Mouse (Mus musculus) lung, embryonic 16.5 days (tissue): ENCODE measurements around the gene Auts2. TPM values are rescaled to one million over a fixed set of nuclear protein-coding genes. Genes with fewer than 3 reads are reported as not detected.

Experiments
- ATAC-seq: fragments of 200-750 bp; cut with Nextera tagmentation; 2 replicates; pipeline ENCODE4 v1.8.0; 2017; ENCODE audit warnings: low read depth, mild to moderate bottlenecking, moderate library complexity
- H3K27ac ChIP-seq: fragments of 300-500 bp; sonication (generic); 2 replicates; pipeline ENCODE4 v1.5.1; 2014; ENCODE audit warnings: mild to moderate bottlenecking, control low read depth, low read length
- H3K27me3 ChIP-seq: fragments of 300-500 bp; sonication (generic); 2 replicates; pipeline ENCODE4 v1.6.1; 2014; ENCODE audit warnings: low read depth, low read length, mixed read lengths; ENCODE audit not compliant: control insufficient read depth, insufficient read depth
- H3K36me3 ChIP-seq: fragments of 300-500 bp; sonication (generic); 2 replicates; pipeline ENCODE4 v1.6.1; 2014; ENCODE audit warnings: low read length; ENCODE audit not compliant: control insufficient read depth, insufficient read depth
- H3K4me1 ChIP-seq: fragments of 300-500 bp; sonication (generic); replicated peaks from 2 replicates; pipeline ENCODE4 v1.6.1; 2014; ENCODE audit warnings: low read length, mixed read lengths; ENCODE audit not compliant: control insufficient read depth, insufficient read depth
- H3K4me2 ChIP-seq: fragments of 300-500 bp; sonication (generic); 2 replicates; pipeline ENCODE4 v1.6.1; 2014; ENCODE audit warnings: low read depth, low read length, control low read depth
- H3K4me3 ChIP-seq: fragments of 300-500 bp; sonication (generic); 2 replicates; pipeline ENCODE4 v1.5.1; 2014; ENCODE audit warnings: mild to moderate bottlenecking, low read length, control low read depth
- H3K9ac ChIP-seq: fragments of 300-500 bp; sonication (generic); 2 replicates; pipeline ENCODE4 v1.6.1; 2014; ENCODE audit warnings: low read length, control low read depth
- H3K9me3 ChIP-seq: fragments of 300-500 bp; sonication (generic); 2 replicates; pipeline ENCODE4 v1.6.1; 2016; ENCODE audit warnings: low read length; ENCODE audit not compliant: control insufficient read depth
- WGBS: fragments of 180-500 bp; shearing (Covaris S2); extraction: QIAGEN DNeasy Blood & Tissue Kit; methylation state at CpG from one replicate; pipeline ENCODE4 v1.1.7; 2014; 5-methylcytosine and 5-hydroxymethylcytosine counted together
- polyA plus RNA-seq: library from polyadenylated mRNA; unstranded; fragments of >200 nt; fragmentation: Nextera tagmentation; extraction: Ambion mirVana; gene quantifications from 2 replicates; pipeline ENCODE4 v1.2.1, GENCODE M21; 2015

Gene Auts2
- polyA plus RNA-seq, 1 experiment from 2014 or later, result 12.3 TPM

- no peaks in the 10 kb centered on the region for H3K9me3 ChIP-seq
- no peaks in the 10 kb centered on the region for H3K4me1 ChIP-seq
- no peak overlapping the region for H3K4me3 ChIP-seq
- H3K36me3 ChIP-seq, result no peaks in the 10 kb centered on the region
- no peak overlapping the region for H3K4me2 ChIP-seq
- 54% methylated on average over 8 of the region's 8 CpGs for WGBS
- no peak for ATAC-seq
- H3K9ac ChIP-seq, result no peak overlapping the region
- no peak overlapping the region for H3K27ac ChIP-seq
- H3K27me3 ChIP-seq, result no peaks in the 10 kb centered on the region
These were observed 856.1 kb downstream of the Auts2 start for GRCm38 (mm10) chr5:131686956-131687618.

- 81% methylated on average over 12 of the region's 12 CpGs for WGBS
- H3K36me3 ChIP-seq, result no peaks in the 10 kb centered on the region
- no peak overlapping the region for H3K4me2 ChIP-seq
- no peak overlapping the region for H3K27ac ChIP-seq
- ATAC-seq, result no peak
- H3K9ac ChIP-seq, result no peak overlapping the region
- no peak overlapping the region for H3K4me3 ChIP-seq
- H3K4me1 ChIP-seq, result no peaks in the 10 kb centered on the region
- H3K27me3 ChIP-seq, result no peaks in the 10 kb centered on the region
- H3K9me3 ChIP-seq, result no peaks in the 10 kb centered on the region
These were observed 862.9 kb downstream of the Auts2 start for GRCm38 (mm10) chr5:131680127-131680845.

GRCm38 (mm10) chr5:131679523-131679922, 863.6 kb downstream of the Auts2 start:
- H3K4me1 ChIP-seq, result no peaks in the 10 kb centered on the region
- no peaks in the 10 kb centered on the region for H3K9me3 ChIP-seq
- no peaks in the 10 kb centered on the region for H3K36me3 ChIP-seq
- no peak for ATAC-seq
- no peaks in the 10 kb centered on the region for H3K27me3 ChIP-seq
- H3K4me2 ChIP-seq, result no peak overlapping the region
- no peak overlapping the region for H3K9ac ChIP-seq
- H3K4me3 ChIP-seq, result no peak overlapping the region
- 78% methylated on average over 1 of the region's 1 CpGs for WGBS
- H3K27ac ChIP-seq, result no peak overlapping the region

GRCm38 (mm10) chr5:131677518-131677917, 865.6 kb downstream of the Auts2 start:
- Histone ChIP-seq H3K27me3 (no peaks in the 10 kb centered on the region), H3K36me3 (no peaks in the 10 kb centered on the region), H3K4me1 (no peaks in the 10 kb centered on the region), H3K9me3 (no peaks in the 10 kb centered on the region), H3K9ac (no peak overlapping the region), H3K4me3 (no peak overlapping the region), H3K27ac (no peak overlapping the region), H3K4me2 (no peak overlapping the region)
- 90% methylated on average over 5 of the region's 5 CpGs for WGBS
- no peak for ATAC-seq

GRCm38 (mm10) chr5:131673696-131674095, 869.4 kb downstream of the Auts2 start:
- 80% methylated on average over 4 of the region's 4 CpGs for WGBS
- H3K4me1 ChIP-seq, result no peaks in the 10 kb centered on the region
- no peak overlapping the region for H3K4me2 ChIP-seq
- H3K27ac ChIP-seq, result no peak overlapping the region
- ATAC-seq, result no peak
- H3K36me3 ChIP-seq, result no peaks in the 10 kb centered on the region
- H3K9me3 ChIP-seq, result no peaks in the 10 kb centered on the region
- no peaks in the 10 kb centered on the region for H3K27me3 ChIP-seq
- no peak overlapping the region for H3K9ac ChIP-seq
- H3K4me3 ChIP-seq, result no peak overlapping the region

- H3K27ac ChIP-seq, result no peak overlapping the region
- H3K4me2 ChIP-seq, result no peak overlapping the region
- 87% methylated on average over 8 of the region's 8 CpGs for WGBS
- no peak for ATAC-seq
- no peaks in the 10 kb centered on the region for H3K9me3 ChIP-seq
- H3K4me3 ChIP-seq, result no peak overlapping the region
- no peaks in the 10 kb centered on the region for H3K4me1 ChIP-seq
- no peaks in the 10 kb centered on the region for H3K27me3 ChIP-seq
- H3K9ac ChIP-seq, result no peak overlapping the region
- H3K36me3 ChIP-seq, result no peaks in the 10 kb centered on the region
These were observed 878.1 kb downstream of the Auts2 start for GRCm38 (mm10) chr5:131665068-131665467.

GRCm38 (mm10) chr5:131664657-131665056, 878.5 kb downstream of the Auts2 start:
- ATAC-seq, result no peak
- no peak overlapping the region for H3K4me2 ChIP-seq

DNA sequence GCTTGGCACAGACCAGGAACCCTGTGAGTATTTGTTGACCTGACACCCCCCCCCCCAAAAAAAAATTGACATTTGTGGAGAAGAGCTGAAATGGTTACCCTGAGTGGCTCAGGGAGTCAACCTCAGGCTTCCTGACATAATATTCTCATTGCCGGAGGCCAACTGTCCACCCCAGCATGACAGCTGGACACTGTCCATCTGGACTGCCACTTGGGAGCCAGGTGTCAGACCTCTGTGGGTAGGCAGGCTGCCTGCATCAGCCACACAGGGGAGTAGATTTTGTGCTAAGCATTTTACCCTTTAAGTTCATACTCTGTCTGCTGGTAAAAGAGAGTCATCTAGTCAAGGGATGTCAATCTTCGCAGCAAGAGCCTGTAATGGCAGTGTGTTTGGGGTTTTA, 880.5 kb downstream of the Auts2 start:
- Histone ChIP-seq H3K27ac (no peak overlapping the region), H3K27me3 (no peaks in the 10 kb centered on the region), H3K4me1 (no peaks in the 10 kb centered on the region), H3K4me2 (no peak overlapping the region), H3K36me3 (no peaks in the 10 kb centered on the region), H3K9ac (no peak overlapping the region), H3K9me3 (no peaks in the 10 kb centered on the region), H3K4me3 (no peak overlapping the region)
- no peak for ATAC-seq
- 79% methylated on average over 2 of the region's 2 CpGs for WGBS

More at GRCm38 (mm10) chr5:131664657-131665056, 878.5 kb downstream of the Auts2 start:
- Histone ChIP-seq H3K27me3 (no peaks in the 10 kb centered on the region), H3K27ac (no peak overlapping the region), H3K36me3 (no peaks in the 10 kb centered on the region), H3K9ac (no peak overlapping the region), H3K4me1 (no peaks in the 10 kb centered on the region), H3K4me3 (no peak overlapping the region), H3K9me3 (no peaks in the 10 kb centered on the region)
- 91% methylated on average over 7 of the region's 7 CpGs for WGBS

- Histone ChIP-seq H3K4me2 (no peak overlapping the region), H3K27ac (no peak overlapping the region), H3K9me3 (no peaks in the 10 kb centered on the region), H3K4me3 (no peak overlapping the region), H3K36me3 (no peaks in the 10 kb centered on the region), H3K27me3 (no peaks in the 10 kb centered on the region), H3K4me1 (no peaks in the 10 kb centered on the region), H3K9ac (no peak overlapping the region)
- ATAC-seq, result no peak
- 87% methylated on average over 19 of the region's 19 CpGs for WGBS
These were observed 884.2 kb downstream of the Auts2 start for GRCm38 (mm10) chr5:131658822-131659515.
